Mouse (Mus musculus): ENCODE data around the gene Tmem132b.
A peak's percentile ranks its signal among the peaks of the same experiment; 100 is the strongest.

The Tmem132b gene

GRCm38 (mm10) chr5:125683491-125683890 is 151.9 kb downstream of the Tmem132b start:
- no peak for DNase-seq

DNA sequence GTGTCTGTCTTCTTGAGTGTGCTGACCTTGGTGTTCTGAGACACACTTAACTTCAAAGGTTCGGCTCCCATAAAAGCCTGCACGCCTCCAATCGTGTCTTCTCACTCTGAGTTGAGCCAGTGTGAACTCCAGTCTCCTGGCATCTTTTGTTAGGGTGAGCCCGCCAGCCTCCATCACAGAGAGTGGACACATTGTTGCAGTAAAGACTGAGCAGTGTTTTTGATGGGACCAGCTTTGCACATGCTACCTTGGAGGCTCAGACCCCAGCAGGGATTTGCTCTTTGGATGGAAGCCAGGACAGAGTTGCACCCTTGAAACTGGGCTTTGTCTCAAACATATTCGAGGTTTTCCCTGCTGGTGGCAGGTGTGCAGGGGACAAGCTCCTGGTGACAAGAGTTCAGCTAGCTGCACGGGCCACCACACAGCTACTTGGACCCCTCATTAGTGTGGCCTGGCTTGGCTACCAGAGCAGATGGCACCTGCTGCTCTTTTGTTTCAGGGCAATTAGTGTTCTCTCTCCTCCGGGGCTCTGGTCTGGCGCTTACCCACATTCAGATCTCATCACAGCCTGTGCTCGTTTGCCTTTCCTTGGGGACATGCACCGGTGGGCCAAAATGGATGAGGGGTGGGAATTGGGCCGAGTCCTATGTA is 154.2 kb downstream of the Tmem132b start:
- DNase-seq: no peak

DNA sequence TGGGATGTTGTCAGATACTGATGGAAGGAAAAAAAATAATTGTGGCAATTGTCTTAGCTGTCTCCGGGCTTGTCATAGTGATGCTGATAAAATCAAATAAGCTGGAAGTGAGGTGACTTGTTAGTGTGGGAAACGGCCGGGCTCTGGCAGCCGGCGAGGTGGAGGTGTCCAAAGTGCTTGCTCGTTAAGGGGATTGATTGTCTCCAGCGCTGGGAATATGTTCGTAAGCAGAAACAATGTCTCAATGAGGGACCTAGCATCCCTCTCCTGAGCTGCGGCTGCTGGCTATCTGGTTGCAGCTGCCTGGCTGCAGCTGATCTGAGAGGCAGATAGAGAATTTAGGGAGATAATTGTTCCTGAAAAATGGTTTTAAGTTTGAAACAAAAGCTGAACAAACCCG is 161.0 kb downstream of the Tmem132b start:
- no peak for DNase-seq

DNA sequence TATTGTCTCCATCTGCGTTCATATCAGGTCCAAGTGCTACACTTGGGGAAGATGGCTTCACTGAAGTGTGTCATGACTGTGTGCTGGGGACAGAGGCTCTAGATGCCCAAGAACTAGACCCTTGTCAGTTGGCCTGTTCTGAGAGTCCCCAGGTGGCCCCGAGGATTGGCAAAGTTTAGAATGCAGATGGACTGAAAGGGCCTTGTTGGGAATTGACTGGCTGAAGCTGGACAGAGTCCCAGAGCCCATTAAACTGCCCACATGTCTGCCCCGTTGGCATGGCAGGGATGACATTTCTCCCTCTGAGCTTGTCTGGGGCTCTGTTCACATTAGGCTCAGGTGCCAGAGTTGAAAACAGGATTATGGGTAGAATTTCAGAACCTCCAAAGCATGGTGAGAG is 167.8 kb downstream of the Tmem132b start:
- no peak for DNase-seq

DNA sequence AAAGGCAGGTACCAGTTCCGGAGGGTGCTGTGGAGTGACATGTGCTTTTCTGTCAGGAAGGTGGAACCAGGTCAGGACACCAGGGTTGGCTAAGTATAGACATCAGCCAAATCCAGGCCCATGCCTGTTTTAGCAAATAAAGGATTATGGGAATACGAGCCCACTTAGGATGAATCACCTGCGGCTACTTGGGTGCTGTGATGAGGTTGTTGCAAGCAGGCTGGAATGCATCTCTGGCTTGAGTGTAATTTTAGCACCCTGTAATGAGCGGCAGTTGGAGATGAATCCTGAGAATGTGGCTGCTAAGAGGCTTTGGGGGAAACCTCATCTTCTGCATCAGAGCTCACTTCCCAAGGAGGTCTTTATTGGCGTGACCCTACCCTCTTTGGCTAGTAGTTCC is 168.7 kb downstream of the Tmem132b start:
- DNase-seq: no peak

- DNase-seq: no peak
These were observed 173.8 kb downstream of the Tmem132b start for GRCm38 (mm10) chr5:125705379-125705778.

GRCm38 (mm10) chr5:125709160-125709559 is 177.6 kb downstream of the Tmem132b start:
- DNase-seq: peak; percentile 49

DNA sequence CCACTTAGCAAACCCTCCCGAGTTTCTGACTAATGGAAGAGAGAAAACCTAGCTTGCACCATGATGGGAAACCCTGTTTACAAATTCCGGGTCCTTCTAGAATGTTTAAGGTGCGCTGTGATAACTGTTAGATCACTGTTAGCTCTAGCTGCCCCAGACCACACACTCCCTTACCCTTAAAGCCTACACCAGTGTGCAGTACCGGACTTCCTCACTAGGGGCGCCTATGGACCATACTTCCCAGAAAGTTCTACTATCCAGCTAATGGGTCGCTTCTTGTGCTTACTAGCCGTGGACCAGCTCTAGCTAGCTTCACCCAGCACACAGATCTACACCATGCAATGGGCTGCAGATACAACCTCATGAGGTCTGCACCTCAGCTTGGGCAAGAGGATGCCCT is 195.2 kb downstream of the Tmem132b start:
- DNase-seq: no peak

DNA sequence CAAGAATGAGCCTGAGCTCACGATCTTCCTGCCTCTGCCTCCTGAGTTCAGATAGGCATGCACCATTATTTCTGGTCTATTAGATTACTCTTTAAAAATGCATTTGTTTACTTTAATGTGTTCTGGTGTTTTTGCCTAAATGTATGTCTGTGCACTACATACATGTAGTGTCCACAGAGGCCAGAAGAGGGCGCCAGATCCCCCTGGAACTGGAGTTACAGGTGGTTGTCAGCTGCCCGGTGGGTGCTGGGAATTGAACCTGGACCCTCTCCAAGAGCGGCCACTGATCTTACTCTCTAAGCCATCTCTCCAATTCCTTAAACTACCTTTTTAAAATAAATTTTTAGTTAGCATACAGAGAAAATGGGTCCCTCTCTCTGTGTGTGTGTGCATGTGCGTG is 195.9 kb downstream of the Tmem132b start:
- DNase-seq: no peak

DNA sequence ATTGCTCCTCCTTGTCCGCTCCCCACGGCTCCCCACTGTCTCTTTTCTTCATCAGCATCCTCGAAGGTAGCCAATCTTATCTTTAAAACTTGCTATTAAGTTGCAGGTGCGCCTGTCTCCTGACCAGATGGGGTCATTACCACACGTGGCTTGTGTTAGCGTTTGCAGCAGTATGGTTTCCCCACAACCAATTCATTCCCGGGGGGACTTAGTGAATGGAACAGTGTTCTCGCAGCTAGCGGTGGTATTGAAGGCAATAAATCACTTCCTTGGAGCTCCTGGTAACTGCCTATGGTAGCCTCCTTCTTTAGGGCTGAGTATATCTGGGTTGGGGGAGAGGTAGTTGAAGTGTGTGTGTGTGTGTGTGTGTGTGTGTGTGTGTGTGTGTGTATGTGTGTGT is 196.4 kb downstream of the Tmem132b start:
- DNase-seq: no peak

DNA sequence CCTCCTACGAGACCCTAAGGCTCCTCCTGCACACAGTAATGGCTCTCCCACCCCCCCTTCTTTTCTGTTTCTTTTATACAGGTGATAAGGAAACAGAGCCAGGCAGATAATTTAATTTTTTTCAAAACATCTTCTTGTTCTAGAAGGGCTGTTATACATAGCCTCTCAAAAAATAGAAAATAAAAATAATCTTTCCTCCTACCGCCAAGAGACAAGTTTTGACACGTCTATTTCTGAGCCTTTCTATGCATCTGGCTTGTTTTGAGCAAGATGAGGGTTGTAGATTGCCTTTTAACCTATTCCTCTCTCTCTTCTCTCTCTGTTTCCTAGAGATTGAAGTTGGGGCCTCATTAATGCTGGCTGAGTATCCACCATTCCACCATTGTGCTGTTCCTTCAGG is 196.9 kb downstream of the Tmem132b start:
- DNase-seq: no peak

DNA sequence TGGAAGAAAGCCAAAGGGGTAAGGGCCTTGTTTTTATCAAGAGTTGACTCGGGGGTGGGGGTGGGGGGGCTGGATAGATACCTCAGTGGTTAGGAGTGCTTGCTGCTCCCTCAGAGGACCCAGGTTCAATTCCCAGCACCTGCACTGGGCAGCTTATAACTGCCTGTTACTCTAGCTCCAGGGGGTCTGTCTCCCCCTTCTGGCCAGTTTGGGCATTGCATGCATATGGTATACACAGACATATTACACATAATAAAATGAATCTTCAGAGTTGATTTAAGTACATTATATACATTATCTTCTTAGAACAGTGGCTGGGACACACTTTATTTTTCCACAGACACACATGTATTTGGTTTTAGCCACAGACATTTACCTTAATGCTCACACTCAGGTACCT is 202.2 kb downstream of the Tmem132b start:
- no peak for DNase-seq

- no peak for DNase-seq
These were observed 205.5 kb downstream of the Tmem132b start for GRCm38 (mm10) chr5:125737105-125737504.

- DNase-seq: no peak
These were observed 211.9 kb downstream of the Tmem132b start for GRCm38 (mm10) chr5:125743503-125743902.

- no peak for DNase-seq
These were observed 214.2 kb downstream of the Tmem132b start for GRCm38 (mm10) chr5:125745727-125746126.

DNA sequence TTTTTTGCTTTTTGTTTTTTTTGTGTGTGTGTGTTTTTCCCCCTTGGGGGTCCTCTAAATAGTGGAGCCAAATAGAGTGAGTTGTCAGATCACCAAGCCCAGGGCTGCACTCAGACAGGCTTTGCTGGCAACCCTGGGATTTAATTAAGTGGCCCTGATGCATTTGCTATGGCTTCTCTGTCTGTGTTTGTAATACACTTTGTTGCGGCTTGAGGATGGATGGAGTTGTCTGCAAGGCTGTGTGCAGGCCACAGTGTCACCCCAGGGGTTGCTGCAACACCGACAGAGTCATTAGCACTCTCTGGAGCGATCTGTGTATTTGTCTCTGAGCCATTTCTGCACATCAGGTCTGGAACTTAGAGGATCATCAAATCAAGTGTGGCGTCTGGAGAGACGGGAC is 219.9 kb downstream of the Tmem132b start:
- no peak for DNase-seq

GRCm38 (mm10) chr5:125752546-125752945 is 221.0 kb downstream of the Tmem132b start:
- no peak for DNase-seq

DNA sequence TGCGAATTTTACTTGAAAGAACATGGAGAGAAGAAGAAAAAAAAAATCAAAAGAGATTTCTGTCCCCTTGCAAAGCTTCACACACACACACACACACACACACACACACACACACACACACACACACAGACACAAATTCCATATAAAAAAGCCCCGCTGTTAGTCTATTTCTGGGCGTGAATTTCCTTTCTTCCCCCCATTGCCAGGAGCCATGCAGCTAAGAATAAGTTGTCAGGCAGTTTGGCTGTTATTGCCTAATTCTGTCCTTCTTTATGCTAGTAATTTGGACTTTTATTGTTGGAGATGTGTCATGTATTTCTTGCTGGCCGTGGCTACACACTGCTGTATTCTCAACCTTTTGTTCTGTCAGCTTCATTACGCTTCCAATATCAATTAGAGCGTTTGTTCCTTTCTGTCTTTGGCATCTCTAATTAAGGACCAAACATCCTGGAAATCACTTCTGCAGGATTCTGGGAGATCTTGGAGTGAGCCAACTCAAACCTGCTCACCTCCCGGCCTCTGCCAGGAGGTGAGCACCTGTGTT is 225.5 kb downstream of the Tmem132b start:
- no peak for DNase-seq

DNA sequence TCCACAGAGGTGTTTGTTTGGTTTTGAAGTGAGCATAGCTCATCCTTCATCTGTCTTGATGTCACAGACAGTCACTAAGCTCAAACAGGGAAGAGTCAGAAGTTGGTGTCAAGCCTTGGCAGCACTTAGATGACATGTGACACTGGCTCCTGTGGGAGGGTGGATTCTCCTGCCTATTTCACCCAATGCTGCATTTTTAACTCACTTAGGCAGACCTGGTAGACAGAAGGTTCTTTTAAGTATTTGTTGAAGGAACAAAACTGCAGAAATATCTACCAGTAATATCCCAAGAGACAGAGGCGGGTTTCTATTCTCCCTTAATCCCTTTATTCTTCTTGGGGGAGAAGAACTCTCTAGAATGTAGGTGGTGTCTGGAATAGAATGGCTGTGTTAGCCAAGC is 226.9 kb downstream of the Tmem132b start:
- no peak for DNase-seq

- DNase-seq: no peak
These were observed 235.4 kb downstream of the Tmem132b start for GRCm38 (mm10) chr5:125766941-125767340.

GRCm38 (mm10) chr5:125767950-125768349 is 236.4 kb downstream of the Tmem132b start:
- no peak for DNase-seq

DNA sequence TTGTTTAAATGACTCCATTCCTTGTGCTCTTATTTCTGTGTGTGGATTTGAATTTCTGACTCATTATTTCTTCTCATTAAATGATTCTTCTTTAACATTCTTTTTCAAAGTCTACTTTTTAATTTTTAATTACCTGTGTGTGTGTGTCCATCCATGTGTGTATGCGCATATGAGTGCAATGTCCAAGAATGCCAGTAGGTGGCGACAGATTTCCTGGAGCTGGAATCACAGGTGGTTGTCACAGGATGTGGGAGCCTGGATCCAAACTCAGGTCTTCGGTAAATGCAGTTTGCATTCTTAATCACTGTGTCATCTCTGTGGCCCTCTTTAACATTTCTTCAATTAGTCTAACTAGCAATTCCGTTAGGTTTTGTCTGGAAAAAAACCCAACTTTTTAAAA is 240.7 kb downstream of the Tmem132b start:
- no peak for DNase-seq

DNA sequence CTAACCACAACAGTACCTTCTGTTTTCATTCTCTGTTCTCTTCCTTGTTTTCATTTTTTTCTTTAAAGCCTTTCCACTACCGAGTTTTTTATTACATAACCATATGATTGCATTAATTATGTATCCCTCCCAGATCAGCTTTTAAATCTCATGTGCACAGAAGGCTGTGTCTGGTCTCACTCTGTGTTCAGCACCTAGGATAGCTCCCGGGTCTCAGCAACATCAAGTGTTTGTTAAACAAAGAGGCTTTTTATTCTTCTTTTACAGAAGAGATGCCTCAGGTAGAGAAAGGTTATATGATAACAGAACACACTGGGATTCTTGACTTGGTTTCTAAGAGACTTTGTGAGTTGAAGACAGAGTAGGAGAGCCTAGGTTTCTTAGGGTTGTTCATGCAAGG is 241.2 kb downstream of the Tmem132b start:
- DNase-seq: no peak

- DNase-seq: no peak
These were observed 248.8 kb downstream of the Tmem132b start for GRCm38 (mm10) chr5:125780332-125780731.

- DNase-seq: no peak
These were observed 261.1 kb downstream of the Tmem132b start for GRCm38 (mm10) chr5:125792643-125793042.
